Mouse (Mus musculus) embryonic facial prominence, embryonic 14.5 days (tissue): ENCODE measurements at regions not wholly inside any gene's neighbourhood (a gene's known extent, or its start where the extent isn't known, plus 50 kb on each side); places are given as distances from the start of the nearest gene placed in this dataset.

Experiments
- ATAC-seq: fragments of 200-750 bp; cut with Nextera tagmentation; 2 replicates; pipeline ENCODE4 v1.8.0; 2017; ENCODE audit warnings: low read depth, moderate number of reproducible peaks, moderate TSS enrichment
- DNase-seq: peaks from one replicate; pipeline ENCODE4 v3.0.0-alpha.2; 2015; ENCODE audit warnings: low spot score
- H3K27ac ChIP-seq: fragments of 300-500 bp; sonication (generic); replicated peaks from 2 replicates; pipeline ENCODE4 v1.5.1; 2014; ENCODE audit warnings: low read depth, mild to moderate bottlenecking, low read length, moderate library complexity
- H3K27me3 ChIP-seq: fragments of 300-500 bp; sonication (generic); replicated peaks from 2 replicates; pipeline ENCODE4 v1.6.1; 2014; ENCODE audit warnings: low read length; ENCODE audit not compliant: control insufficient read depth, insufficient read depth
- H3K36me3 ChIP-seq: fragments of 300-500 bp; sonication (generic); 2 replicates; pipeline ENCODE4 v1.6.1; 2014; ENCODE audit warnings: low read length, mixed read lengths; ENCODE audit not compliant: control insufficient read depth, insufficient read depth
- H3K4me1 ChIP-seq: fragments of 300-500 bp; sonication (generic); 2 replicates; pipeline ENCODE4 v1.6.1; 2014; ENCODE audit warnings: antibody characterized with exemption, low read length; ENCODE audit not compliant: control insufficient read depth, insufficient read depth
- H3K4me2 ChIP-seq: fragments of 300-500 bp; sonication (generic); 2 replicates; pipeline ENCODE4 v1.6.1; 2014; ENCODE audit warnings: low read depth, mild to moderate bottlenecking, low read length, moderate library complexity, mixed read lengths
- H3K4me3 ChIP-seq: fragments of 300-500 bp; sonication (generic); 2 replicates; pipeline ENCODE4 v1.5.1; 2014; ENCODE audit warnings: low read depth, mild to moderate bottlenecking, low read length
- H3K9ac ChIP-seq: fragments of 300-500 bp; sonication (generic); 2 replicates; pipeline ENCODE4 v1.6.1; 2014; ENCODE audit warnings: low read depth, mild to moderate bottlenecking, low read length, moderate library complexity, mixed read lengths
- H3K9me3 ChIP-seq: fragments of 300-500 bp; sonication (generic); 2 replicates; pipeline ENCODE4 v1.6.1; 2016; ENCODE audit warnings: low read length; ENCODE audit not compliant: control insufficient read depth
- WGBS: fragments of 180-500 bp; shearing (Covaris S2); extraction: QIAGEN DNeasy Blood & Tissue Kit; methylation state at CpG from one replicate; pipeline ENCODE4 v1.1.7; 2014; 5-methylcytosine and 5-hydroxymethylcytosine counted together

GRCm38 (mm10) chr13:78629041-78629727 lies 429.6 kb upstream of the Nr2f1 start:
- H3K9ac ChIP-seq: no peak overlapping the region
- no peak overlapping the region for H3K27ac ChIP-seq
- 16% methylated on average over 10 of the region's 10 CpGs for WGBS
- peak; percentile 96 for DNase-seq
- H3K27me3 ChIP-seq: no peaks in the 10 kb centered on the region
- H3K36me3 ChIP-seq: no peaks in the 10 kb centered on the region
- peak overlapping the region; percentile 36 for H3K4me2 ChIP-seq
- H3K4me1 ChIP-seq: peaks cover 3% of the 10 kb centered on the region; the same call in 1 of the 2 replicates
- H3K4me3 ChIP-seq: no peak overlapping the region
- H3K9me3 ChIP-seq: no peaks in the 10 kb centered on the region
- peak; percentile 93 for ATAC-seq

DNA sequence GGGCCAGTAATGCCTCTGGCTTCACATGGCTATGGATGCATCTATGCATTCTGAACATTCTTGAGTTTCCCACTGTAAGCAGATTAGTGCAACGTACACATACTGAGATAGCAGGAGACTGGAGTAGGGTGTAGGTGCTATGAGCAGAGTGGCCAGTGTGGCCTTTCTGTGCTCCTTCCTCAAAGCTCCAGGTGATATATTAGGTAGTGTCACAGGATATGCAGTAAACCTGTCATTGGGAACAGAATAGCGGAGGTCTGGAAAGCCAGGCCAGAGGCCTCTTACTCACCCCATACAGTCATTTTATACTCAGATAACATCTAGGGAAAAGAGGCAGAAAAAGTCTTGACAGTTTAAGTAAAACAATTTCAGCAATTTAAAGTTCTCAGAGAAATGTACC lies 424.1 kb upstream of the Nr2f1 start:
- Histone ChIP-seq H3K27ac (no peak overlapping the region), H3K36me3 (no peaks in the 10 kb centered on the region), H3K9ac (no peak overlapping the region), H3K4me3 (no peak overlapping the region), H3K4me2 (no peak overlapping the region), H3K4me1 (no peaks in the 10 kb centered on the region), H3K27me3 (no peaks in the 10 kb centered on the region), H3K9me3 (no peaks in the 10 kb centered on the region)
- DNase-seq: no peak
- WGBS: 75% methylated on average over 2 of the region's 2 CpGs
- ATAC-seq: no peak

GRCm38 (mm10) chr13:78602861-78603211 lies 403.3 kb upstream of the Nr2f1 start:
- Histone ChIP-seq H3K4me3 (no peak overlapping the region), H3K9me3 (no peaks in the 10 kb centered on the region), H3K27ac (no peak overlapping the region), H3K4me2 (no peak overlapping the region), H3K27me3 (no peaks in the 10 kb centered on the region), H3K9ac (no peak overlapping the region), H3K4me1 (no peaks in the 10 kb centered on the region), H3K36me3 (no peaks in the 10 kb centered on the region)
- DNase-seq (no peak), ATAC-seq (no peak)
- 53% methylated on average over 1 of the region's 1 CpGs for WGBS

DNA sequence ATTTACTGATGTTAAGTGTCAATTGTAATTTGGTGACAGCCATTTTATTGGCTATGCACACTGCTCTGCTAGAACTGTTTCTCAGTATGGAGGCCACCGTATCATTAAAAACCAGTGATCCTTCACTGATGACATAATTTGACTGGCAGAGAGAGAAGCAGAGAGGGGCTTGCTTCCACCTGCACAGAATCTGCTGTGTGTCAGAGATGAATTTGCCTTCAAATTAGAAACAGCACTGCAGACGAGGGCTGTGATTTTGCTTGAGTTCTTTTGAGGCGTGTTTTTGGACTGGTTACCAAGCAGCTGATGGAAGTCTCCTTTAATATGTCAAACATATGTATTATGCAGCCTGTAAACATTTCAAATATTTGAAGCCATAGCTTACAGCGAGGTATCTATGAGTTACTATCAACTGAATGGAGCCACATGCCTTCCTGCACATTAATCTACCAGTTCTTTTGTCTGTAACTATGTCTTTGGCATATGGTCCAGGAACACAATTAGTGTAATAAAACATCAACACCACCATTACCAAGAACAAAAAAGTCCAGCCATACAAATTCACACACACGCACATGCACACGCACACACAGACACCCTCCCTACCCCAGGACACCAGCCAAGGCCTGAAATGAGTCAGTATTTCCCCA lies 402.8 kb upstream of the Nr2f1 start:
- 39% methylated on average over 6 of the region's 6 CpGs for WGBS
- Histone ChIP-seq H3K9ac (no peak overlapping the region), H3K9me3 (no peaks in the 10 kb centered on the region), H3K27ac (no peak overlapping the region), H3K4me3 (no peak overlapping the region), H3K4me2 (no peak overlapping the region), H3K4me1 (no peaks in the 10 kb centered on the region), H3K27me3 (no peaks in the 10 kb centered on the region), H3K36me3 (no peaks in the 10 kb centered on the region)
- DNase-seq (peak; percentile 73), ATAC-seq (peak; percentile 63; the same call in 1 of the 2 replicates)

GRCm38 (mm10) chr13:78580863-78581595 lies 381.5 kb upstream of the Nr2f1 start:
- ATAC-seq (peak; percentile 87; the same call in 1 of the 2 replicates), DNase-seq (peak; percentile 71)
- no peaks in the 10 kb centered on the region for H3K9me3 ChIP-seq
- no peaks in the 10 kb centered on the region for H3K36me3 ChIP-seq
- H3K9ac ChIP-seq: no peak overlapping the region
- H3K4me1 ChIP-seq: no peaks in the 10 kb centered on the region
- H3K4me3 ChIP-seq: no peak overlapping the region
- H3K27me3 ChIP-seq: no peaks in the 10 kb centered on the region
- 40% methylated on average over 7 of the region's 7 CpGs for WGBS
- no peak overlapping the region for H3K4me2 ChIP-seq
- no peak overlapping the region for H3K27ac ChIP-seq

DNA sequence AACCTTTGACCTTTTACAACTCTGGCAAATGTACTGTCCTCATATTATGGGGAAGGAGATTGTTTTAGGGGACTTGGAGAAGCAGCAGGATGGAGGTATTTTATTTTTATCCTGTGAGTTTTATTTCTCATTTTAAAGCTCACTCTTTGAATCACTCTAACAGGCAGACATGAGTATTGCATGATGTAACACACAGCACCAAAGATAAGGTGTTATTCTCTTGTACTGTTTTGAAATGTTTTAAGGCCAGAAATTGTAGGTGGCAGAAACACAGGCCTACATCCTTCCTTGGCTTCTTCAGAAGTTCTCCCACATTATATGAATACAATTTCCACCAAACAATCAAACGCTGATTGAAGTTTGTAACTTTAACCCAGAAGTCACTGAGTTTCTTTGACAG lies 377.9 kb upstream of the Nr2f1 start:
- no peak overlapping the region for H3K4me3 ChIP-seq
- no peaks in the 10 kb centered on the region for H3K4me1 ChIP-seq
- no peaks in the 10 kb centered on the region for H3K9me3 ChIP-seq
- no peaks in the 10 kb centered on the region for H3K36me3 ChIP-seq
- 75% methylated on average over 1 of the region's 1 CpGs for WGBS
- no peak overlapping the region for H3K4me2 ChIP-seq
- H3K9ac ChIP-seq: no peak overlapping the region
- no peaks in the 10 kb centered on the region for H3K27me3 ChIP-seq
- no peak for DNase-seq
- no peak for ATAC-seq
- no peak overlapping the region for H3K27ac ChIP-seq

GRCm38 (mm10) chr13:78576300-78577296 lies 377.0 kb upstream of the Nr2f1 start:
- WGBS: 32% methylated on average over 9 of the region's 9 CpGs
- Histone ChIP-seq H3K4me1 (no peaks in the 10 kb centered on the region), H3K4me2 (0 out of 2 replicates have a peak overlapping the region, but pooled peaks have one; percentile 12), H3K9ac (no peak overlapping the region), H3K9me3 (no peaks in the 10 kb centered on the region), H3K4me3 (no peak overlapping the region), H3K36me3 (no peaks in the 10 kb centered on the region), H3K27ac (no peak overlapping the region), H3K27me3 (no peaks in the 10 kb centered on the region)
- ATAC-seq: no peak
- DNase-seq: peak; percentile 7

GRCm38 (mm10) chr13:78571093-78571492 lies 371.5 kb upstream of the Nr2f1 start:
- Histone ChIP-seq H3K4me2 (no peak overlapping the region), H3K27me3 (no peaks in the 10 kb centered on the region), H3K9ac (no peak overlapping the region), H3K4me1 (no peaks in the 10 kb centered on the region), H3K27ac (no peak overlapping the region), H3K9me3 (no peaks in the 10 kb centered on the region), H3K4me3 (no peak overlapping the region), H3K36me3 (no peaks in the 10 kb centered on the region)
- ATAC-seq (no peak), DNase-seq (no peak)
- WGBS: 75% methylated on average over 2 of the region's 2 CpGs
